Mouse (Mus musculus) cerebellum, postnatal 4 days (tissue): ENCODE data around the gene Zfp994.
"Not testable (repeated sequence)": the region's sequence is repeated elsewhere in the genome, so short reads cannot be mapped to it uniquely, and the experiment has no call there.

Experiments used
- DNase-seq, 2 experiments: peaks; one replicate each; pipeline ENCODE4 v3.0.0; 2022; ENCODE audit warnings: low spot score in 2 of 2, mixed read lengths in 1 of 2

The Zfp994 gene

DNA sequence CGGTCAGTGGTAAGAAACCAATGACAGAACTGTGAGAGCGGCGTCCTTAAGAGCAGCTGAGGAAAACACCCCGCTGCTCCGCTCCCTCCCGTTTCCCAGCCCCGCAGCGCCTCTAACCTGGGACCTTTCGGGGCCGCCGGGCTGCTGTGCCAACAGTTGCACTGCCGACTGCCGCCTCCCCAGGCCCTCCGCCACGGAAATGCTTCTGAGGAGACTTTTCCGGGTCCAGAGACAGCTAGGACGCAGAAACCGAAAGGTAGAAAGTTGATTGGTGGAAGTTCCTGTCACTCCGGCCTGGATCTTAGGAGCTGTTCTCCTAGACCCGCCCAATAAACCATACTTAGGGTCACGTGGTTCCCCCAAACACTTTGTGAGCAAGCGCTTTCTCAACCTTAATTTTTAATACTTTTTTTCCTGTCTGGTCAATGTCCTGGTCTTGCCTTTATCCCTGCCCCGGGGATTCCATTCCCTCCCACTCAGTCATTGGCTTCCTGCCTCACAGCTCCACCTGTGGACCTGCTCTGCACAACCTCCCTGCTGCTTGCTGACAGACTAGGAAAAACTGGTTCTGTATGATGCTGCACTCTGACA, at the start of gene Zfp994:
TSS of gene Zfp994 (minus strand) at position 195 of the 591 bp plus-strand sequence.
- DNase-seq, result peak; percentile 70 to 93

DNA sequence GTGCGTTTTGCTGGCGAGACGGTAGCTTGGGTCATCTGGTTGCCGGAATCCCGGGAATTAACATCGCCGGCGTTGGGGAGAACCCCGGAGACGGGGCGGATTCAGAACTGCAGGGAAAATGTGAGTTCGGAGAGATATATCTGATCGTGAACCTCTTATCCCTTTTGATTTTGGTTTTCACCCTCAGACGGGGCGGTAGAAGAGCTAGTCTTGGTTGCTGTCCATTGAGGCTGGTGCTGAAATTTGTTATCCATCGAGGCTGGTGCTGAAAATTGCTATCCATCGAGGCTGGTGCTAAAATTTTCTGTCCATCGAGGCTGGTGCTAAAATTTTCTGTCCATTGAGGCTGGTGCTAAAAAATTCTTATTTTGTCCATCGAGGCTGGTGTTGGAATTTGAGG, 5.3 kb upstream of the Zfp994 start:
- DNase-seq, result not testable (repeated sequence)

DNA sequence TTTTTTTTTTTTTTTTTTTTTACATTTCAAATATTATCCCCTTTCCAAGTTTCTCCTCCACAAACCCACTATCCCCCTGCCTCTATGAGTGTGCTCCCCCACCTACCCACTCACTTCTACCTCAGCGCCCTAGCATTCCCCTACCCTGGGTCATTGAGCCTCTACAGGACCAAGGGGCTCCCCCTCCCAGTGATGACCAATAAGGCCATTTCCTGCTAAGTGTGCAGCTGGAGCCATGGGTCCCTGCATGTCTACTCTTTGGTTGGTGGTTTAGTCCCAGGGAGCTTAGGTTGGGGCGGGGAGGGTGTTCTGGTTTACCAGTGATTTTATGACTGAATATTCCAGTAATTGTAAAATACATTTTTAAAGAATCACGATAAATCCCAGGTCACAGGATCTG, 401 bp downstream of the Zfp994 start:
- DNase-seq, result not testable (repeated sequence)

DNA sequence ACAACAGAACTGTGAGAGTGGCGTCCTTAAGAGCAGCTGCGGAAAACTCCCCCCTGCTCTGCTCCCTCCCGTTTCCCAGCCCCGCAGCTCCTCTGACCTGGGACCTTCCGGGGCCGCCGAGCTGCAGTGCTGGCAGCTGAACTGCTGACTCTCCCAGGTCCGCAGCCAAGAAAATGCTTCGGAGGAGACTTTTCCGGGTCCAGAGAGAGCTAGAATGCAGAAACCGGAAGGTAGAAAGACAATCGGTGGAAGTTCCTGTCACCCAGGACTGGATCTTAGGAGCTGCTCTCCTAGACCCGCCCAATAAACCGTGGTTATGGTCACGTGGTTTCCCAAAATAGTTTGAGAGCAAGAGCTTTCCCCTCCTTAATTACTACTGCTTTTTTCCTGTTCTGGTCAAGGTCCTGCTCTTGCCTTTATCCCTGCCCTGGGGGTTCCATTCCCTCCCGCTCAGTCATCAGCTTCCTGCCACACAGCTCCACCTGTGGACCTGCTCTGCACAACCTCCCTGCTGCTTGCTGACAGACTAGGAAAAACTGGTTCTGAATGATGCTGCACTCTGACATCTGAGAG, 59.6 kb downstream of the Zfp994 start, which contains the start of gene Zfp947:
TSS of gene Zfp947 (minus strand) at position 469 of the 573 bp plus-strand sequence.
- peak in 1 of 2 experiments; percentile 12 for DNase-seq

DNA sequence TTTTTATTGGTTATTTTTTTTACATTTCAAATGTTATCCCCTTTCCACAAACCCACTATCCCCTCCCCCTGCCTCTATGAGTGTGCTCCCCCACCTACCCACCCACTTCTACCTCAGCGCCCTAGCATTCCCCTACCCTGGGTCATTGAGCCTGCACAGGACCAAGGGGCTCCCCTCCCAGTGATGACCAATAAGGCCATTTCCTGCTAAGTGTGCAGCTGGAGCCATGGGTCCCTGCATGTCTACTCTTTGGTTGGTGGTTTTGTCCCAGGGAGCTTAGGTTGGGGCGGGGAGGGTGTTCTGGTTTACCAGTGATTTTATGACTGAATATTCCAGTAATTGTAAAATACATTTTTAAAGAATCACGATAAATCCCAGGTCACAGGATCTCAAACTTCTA, 60.1 kb downstream of the Zfp994 start:
- DNase-seq, result not testable (repeated sequence)

DNA sequence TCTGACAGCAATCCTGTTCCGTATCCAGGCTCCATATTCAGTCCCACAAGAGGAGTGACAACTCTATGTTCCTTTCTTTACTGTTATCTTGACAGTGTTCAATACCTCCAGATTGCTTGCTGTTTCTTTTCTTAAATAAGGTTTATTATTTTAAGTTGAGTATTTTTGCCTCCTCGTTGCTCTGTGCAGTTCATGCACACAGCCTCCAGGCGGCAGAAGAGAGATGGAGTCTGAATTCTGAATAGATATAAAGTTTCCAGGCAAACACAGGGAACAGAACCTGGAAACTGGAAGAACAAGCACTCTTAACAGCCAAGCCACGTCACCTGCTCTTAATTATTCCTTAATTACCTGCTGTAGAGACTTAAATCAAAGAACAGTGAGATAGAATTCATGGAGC, 71.5 kb downstream of the Zfp994 start:
- not testable (repeated sequence) for DNase-seq
